Mouse (Mus musculus) inflammation-experienced regulatory T-cells (primary cell): ENCODE results near the gene Gid8. TPM values are rescaled to one million over a fixed set of nuclear protein-coding genes. Genes with fewer than 3 reads are reported as not detected.

Experiments
- polyA plus RNA-seq, 2 experiments: library from polyadenylated mRNA; unstranded; fragments of 100-300 nt; shearing (Covaris generic); gene quantifications; one replicate each; pipeline ENCODE4 v1.2.1; 2017

The Gid8 gene
- polyA plus RNA-seq, result 10 to 100 TPM; 35.0 to 42.6 TPM

DNA sequence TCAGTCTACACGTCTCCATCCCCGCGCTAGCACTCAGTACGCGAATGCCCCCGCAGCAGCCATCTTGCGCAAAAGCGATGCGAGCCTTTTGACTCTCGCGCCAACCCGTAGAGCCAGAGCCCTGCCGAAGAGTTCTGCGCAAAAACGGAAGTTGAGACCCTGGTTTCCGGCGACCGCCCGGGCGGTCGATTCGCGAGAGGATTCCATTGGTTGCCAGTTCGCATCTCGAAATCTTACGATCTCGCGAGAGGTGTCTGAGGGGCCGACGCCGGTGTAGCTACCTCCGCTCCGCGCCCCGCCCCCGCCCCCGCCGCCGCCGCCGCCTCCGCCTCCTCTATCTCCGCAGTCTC is at the start of gene Gid8, which contains the start of gene Dido1:
Gene Gid8, plus strand, starts transcription at position 195 of the 350 bp plus-strand sequence.
Gene Dido1, minus strand, starts transcription at position 77 of the 350 bp plus-strand sequence.

DNA sequence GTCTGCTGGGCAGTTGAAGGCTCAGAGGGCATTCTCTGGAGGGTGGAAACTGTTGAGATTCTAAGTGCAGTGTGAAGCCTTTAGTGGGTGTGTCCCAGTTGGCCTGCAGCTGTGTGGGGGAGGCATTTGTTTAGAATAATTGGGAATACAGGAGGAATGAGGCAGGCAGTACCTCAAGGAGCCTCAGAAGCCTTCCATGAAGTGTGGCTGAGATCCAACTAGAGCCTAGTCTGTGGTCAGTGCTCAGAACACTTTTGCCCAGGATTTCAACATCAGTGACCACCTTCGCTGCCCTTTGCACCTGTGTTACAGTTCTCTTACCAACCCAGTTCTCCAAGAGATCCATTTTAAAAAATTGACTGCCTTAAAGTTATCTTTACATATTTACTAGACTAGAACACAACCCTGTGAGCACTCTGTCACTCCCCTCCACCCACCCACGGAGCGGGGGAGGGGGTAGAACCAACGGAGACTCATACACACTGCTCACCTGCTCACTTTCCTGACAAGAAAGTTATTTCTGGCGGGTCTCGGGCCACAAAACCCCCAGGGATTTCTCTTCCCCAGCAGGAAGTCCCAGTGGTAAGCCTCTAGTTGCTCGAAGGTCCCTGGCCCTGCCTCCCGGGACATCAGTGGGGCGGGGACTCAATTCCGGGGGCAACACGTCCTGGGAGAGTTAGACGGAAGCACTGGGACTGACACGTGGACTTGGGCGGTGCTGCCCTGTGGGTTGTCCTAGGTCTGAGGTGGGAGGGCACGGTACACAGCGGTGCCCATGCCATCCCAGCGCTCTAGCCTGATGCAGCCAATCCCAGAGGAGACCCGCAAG is 14.9 kb downstream of the Gid8 start, which contains the start of gene Slc17a9:
Gene Slc17a9, plus strand, starts transcription at position 679 of the 829 bp plus-strand sequence.

Other genes with a start within 250 kb of the Gid8 start
- gene Ntsr1, start 210.1 kb upstream of the Gid8 start, polyA plus RNA-seq, result under 1 TPM; 0.10 to 0.54 TPM
- 10 to 100 TPM; 47.8 to 60.1 TPM for gene Mrgbp, start 128.8 kb upstream of the Gid8 start, polyA plus RNA-seq
- 10 to 100 TPM; 67.5 to 71.5 TPM for gene Ogfr, start 120.9 kb upstream of the Gid8 start, polyA plus RNA-seq
- gene Col9a3, start 112.3 kb upstream of the Gid8 start, polyA plus RNA-seq, result 1 to 10 TPM; 1.3 to 2.4 TPM
- 1 to 10 TPM in 1 of 2 experiments, under 1 TPM in 1; 0.33 to 1.7 TPM for gene Tcfl5, start 67.4 kb upstream of the Gid8 start, polyA plus RNA-seq
- gene Dido1, start 118 bp upstream of the Gid8 start, polyA plus RNA-seq, result 10 to 100 TPM; 42.4 to 53.5 TPM
- 10 to 100 TPM; 58.6 to 61.1 TPM for gene Slc17a9, start 15.1 kb downstream of the Gid8 start, polyA plus RNA-seq
- under 1 TPM; 0.30 to 0.75 TPM for gene Bhlhe23, start 66.8 kb downstream of the Gid8 start, polyA plus RNA-seq
- 10 to 100 TPM; 67.4 to 83.3 TPM for gene Ythdf1, start 210.8 kb downstream of the Gid8 start, polyA plus RNA-seq
- gene Birc7, start 218.9 kb downstream of the Gid8 start, polyA plus RNA-seq, result 1 to 10 TPM in 1 of 2 experiments, not detected in 1; 1.2 TPM
- not detected for gene Nkain4, start 244.6 kb downstream of the Gid8 start, polyA plus RNA-seq